ENCODE assay signal across 8 mouse cellular contexts in genomic region chr10:40884279-40884806, GRCm38 (mm10). TPM values are rescaled to one million over a fixed set of nuclear protein-coding genes. Genes with fewer than 3 reads are reported as not detected.
DNase-seq lines count a peak whose midpoint lies in the region; ATAC-seq and TF ChIP-seq lines count a peak whose summit lies in the region.

No protein-coding gene starts in this region.

- DNase-seq in WW6 (ENCODE audit: low read depth, low spot score): peak; percentile 13
- peak; percentile 77 to 81 for DNase-seq in cerebellum, adult 2 months
- DNase-seq in intestine, embryonic 14.5 days (ENCODE audit: low spot score): peak; percentile 78
- peak; percentile 49 to 59 for DNase-seq in left cerebral cortex, postnatal 25 days (ENCODE audit: low spot score in 2 of 2)
- peak; percentile 3 for DNase-seq in spleen, adult 12 weeks (ENCODE audit: low spot score)

- peak; percentile 11; the same call in 1 of the 2 replicates for ATAC-seq in frontal cortex, adult (ENCODE audit: low TSS enrichment)
- ATAC-seq in intestine, embryonic 14.5 days (replicated peaks; ENCODE audit: low FRiP score, low TSS enrichment, low read depth): no peak; the same call in 1 of the 2 replicates
- peak; percentile 7 for ATAC-seq in midbrain, embryonic 12.5 days (ENCODE audit: low FRiP score, low read depth)
- no peak for ATAC-seq in monocyte, adult 5-6 weeks (replicated peaks; ENCODE audit: insufficient number of reproducible peaks, low FRiP score, low TSS enrichment, poor library complexity, severe bottlenecking)

- peak overlapping the region; percentile 77 for H3K4me3 ChIP-seq in cerebellum, adult 2 months (replicated peaks; ENCODE audit: insufficient read depth, low read depth, low read length)
- H3K4me3 ChIP-seq in intestine, embryonic 14.5 days (ENCODE audit: low read depth, low read length): peak overlapping the region; percentile 91
- peak overlapping the region; percentile 95 for H3K4me3 ChIP-seq in midbrain, embryonic 12.5 days

- TF ChIP-seq CTCF in cerebellum, adult 2 months (IDR thresholded peaks at IDR 0.05; ENCODE audit: borderline replicate concordance, insufficient read depth, low read depth, low read length): peak; percentile 59; the same call in 1 of the 2 replicates

- intact Hi-C loops in left cerebral cortex, postnatal 25 days (cut with DNase I): loop anchor here (5.0 kb wide), 3 partner anchors 88 to 232 kb away; no protein-coding TSS in a partner anchor

- H3K4me2 ChIP-seq in intestine, embryonic 14.5 days (ENCODE audit: low read length): peak overlapping the region; percentile 74
- peak overlapping the region; percentile 57 for H3K4me2 ChIP-seq in midbrain, embryonic 12.5 days (replicated peaks)

- WGBS in cerebellum, adult 2 months: under 1% methylated on average over 39 of the region's 40 CpGs
- under 1% methylated on average over 39 of the region's 40 CpGs for WGBS in intestine, embryonic 14.5 days
- under 1% methylated on average over 37 of the region's 40 CpGs for WGBS in midbrain, embryonic 12.5 days

- no peaks in the 10 kb centered on the region for H3K9me3 ChIP-seq in intestine, embryonic 14.5 days (ENCODE audit: control insufficient read depth, low read length)
- H3K9me3 ChIP-seq in midbrain, embryonic 12.5 days: no peaks in the 10 kb centered on the region

- H3K36me3 ChIP-seq in intestine, embryonic 14.5 days (ENCODE audit: control insufficient read depth, insufficient read depth, low read length): peaks cover 3% of the 10 kb centered on the region; the same call in 1 of the 2 replicates
- H3K36me3 ChIP-seq in midbrain, embryonic 12.5 days: 0 out of 2 replicates have a peak, but pooled peaks cover 4% of the 10 kb centered on the region

- H3K27ac ChIP-seq in cerebellum, adult 2 months (ENCODE audit: insufficient read depth, low read length): peak overlapping the region; percentile 98
- H3K27ac ChIP-seq in intestine, embryonic 14.5 days (ENCODE audit: low read depth): peak overlapping the region; percentile 94
- peak overlapping the region; percentile 98 for H3K27ac ChIP-seq in midbrain, embryonic 12.5 days (replicated peaks)

- peak overlapping the region; percentile 82 for H3K9ac ChIP-seq in intestine, embryonic 14.5 days (ENCODE audit: low read length)
- H3K9ac ChIP-seq in midbrain, embryonic 12.5 days (replicated peaks): peak overlapping the region; percentile 98

- TF ChIP-seq POLR2A in cerebellum, adult 2 months (IDR thresholded peaks at IDR 0.05; ENCODE audit: borderline replicate concordance, insufficient read depth, low read length): peak; percentile 8; the same call in 1 of the 2 replicates

- H3K27me3 ChIP-seq in cerebellum, adult 2 months (ENCODE audit: control insufficient read depth, insufficient read depth, low read length): no peaks in the 10 kb centered on the region
- no peaks in the 10 kb centered on the region for H3K27me3 ChIP-seq in intestine, embryonic 14.5 days (replicated peaks; ENCODE audit: control insufficient read depth, insufficient read depth, low read length)
- no peaks in the 10 kb centered on the region for H3K27me3 ChIP-seq in midbrain, embryonic 12.5 days

- H3K4me1 ChIP-seq in cerebellum, adult 2 months (ENCODE audit: control insufficient read depth, insufficient read depth, low read length): peaks cover 3% of the 10 kb centered on the region; the same call in 1 of the 2 replicates
- H3K4me1 ChIP-seq in intestine, embryonic 14.5 days (replicated peaks; ENCODE audit: control insufficient read depth, insufficient read depth, low read length): peaks cover 12% of the 10 kb centered on the region; the same call in 1 of the 2 replicates
- H3K4me1 ChIP-seq in midbrain, embryonic 12.5 days: peaks cover 17% of the 10 kb centered on the region

RNA-seq across cellular contexts. Expression of gene Wasf1, which starts 1.1 kb away (rescaled TPM):
- polyA plus RNA-seq in cerebellum, adult 2 months (2012; rRNA removed): 53.7 and 61.1 TPM in 2 replicates
- polyA plus RNA-seq in intestine, embryonic 14.5 days (2014; fragmentation: Nextera tagmentation; extraction: Ambion mirVana): 19.5 and 21.9 TPM in 2 replicates
- total RNA-seq in left cerebral cortex, postnatal 25 days (2021): 100 to 1,000 TPM; 286 to 288 TPM
- polyA plus RNA-seq in midbrain, embryonic 12.5 days (2016; fragmentation: Nextera tagmentation; extraction: Ambion mirVana): 74.8 and 85.0 TPM in 2 replicates
- total RNA-seq in monocyte, adult 5-6 weeks (2017): not detected in 3 replicates

RNA-seq across cellular contexts. Expression of gene Cdc40, which starts 1.2 kb away (rescaled TPM):
- 20.6 and 24.1 TPM in 2 replicates for polyA plus RNA-seq in cerebellum, adult 2 months (2012; rRNA removed)
- 32.0 and 35.6 TPM in 2 replicates for polyA plus RNA-seq in intestine, embryonic 14.5 days (2014; fragmentation: Nextera tagmentation; extraction: Ambion mirVana)
- total RNA-seq in left cerebral cortex, postnatal 25 days (2021): 10 to 100 TPM; 42.9 to 48.6 TPM
- 38.3 and 38.6 TPM in 2 replicates for polyA plus RNA-seq in midbrain, embryonic 12.5 days (2016; fragmentation: Nextera tagmentation; extraction: Ambion mirVana)
- total RNA-seq in monocyte, adult 5-6 weeks (2017): 65.7 to 69.4 TPM (median 66.5 TPM) in 3 replicates

Comparison
In these comparisons a context has a peak if more than half of its experiments do, and no peak if none do; other contexts are left out.
1. DNase-seq: peak in every context shown above with its lines; median percentile 79 in cerebellum, adult 2 months; 78 in intestine, embryonic 14.5 days; 54 in left cerebral cortex, postnatal 25 days; 13 in WW6; 3 in spleen, adult 12 weeks.
2. ATAC-seq: peak in frontal cortex, adult (single experiment) and midbrain, embryonic 12.5 days (single experiment); none in intestine, embryonic 14.5 days (single experiment) and monocyte, adult 5-6 weeks (single experiment).
3. Peak in every context shown above with its lines, with median percentiles within 50 percentile points of each other: H3K27ac ChIP-seq and H3K4me3 ChIP-seq.